Mouse (Mus musculus) left cerebral cortex, adult 11 months (tissue): ENCODE results near the gene Gemin7.

Source experiments
- DNase-seq: peaks from one replicate; pipeline ENCODE4 v3.0.0; 2022; ENCODE audit warnings: low spot score

The Gemin7 gene

DNA sequence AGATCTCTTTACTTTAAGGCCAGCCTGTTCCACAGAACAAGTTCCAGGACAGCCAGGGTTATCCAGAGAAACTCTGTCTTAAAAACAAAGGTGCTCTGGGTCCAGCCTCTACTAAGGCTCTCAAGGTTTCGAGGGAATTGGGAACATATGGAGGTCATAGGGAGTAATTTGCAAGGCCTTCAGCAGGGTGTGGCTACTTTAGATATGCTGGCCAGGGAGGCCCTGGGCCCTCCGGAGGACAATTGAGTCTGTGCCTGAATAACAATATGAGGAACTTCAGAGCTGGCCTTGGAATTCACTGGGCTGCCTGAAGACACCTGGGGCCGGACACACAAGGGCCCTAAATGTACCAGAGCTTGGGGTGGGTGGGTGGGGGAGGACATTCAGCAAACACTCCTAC is 1.8 kb downstream of the Gemin7 start:
- DNase-seq = no peak

DNA sequence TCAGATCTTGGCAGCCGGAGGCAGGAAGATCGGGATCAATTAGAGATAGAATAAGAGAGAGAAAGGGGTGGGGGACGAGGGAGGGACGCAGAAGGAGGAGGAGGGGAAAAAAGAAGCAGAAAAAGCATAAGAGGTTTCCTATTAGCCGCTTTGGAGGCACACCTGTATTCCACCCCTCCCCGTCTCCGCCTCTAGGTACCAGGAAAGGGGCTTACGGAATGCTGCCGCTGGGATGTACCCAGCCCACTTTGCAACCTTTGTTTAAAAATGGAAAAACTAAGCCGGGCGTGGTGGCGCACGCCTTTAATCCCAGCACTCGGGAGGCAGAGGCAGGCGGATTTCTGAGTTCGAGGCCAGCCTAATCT is 3.6 kb downstream of the Gemin7 start:
- no peak for DNase-seq

DNA sequence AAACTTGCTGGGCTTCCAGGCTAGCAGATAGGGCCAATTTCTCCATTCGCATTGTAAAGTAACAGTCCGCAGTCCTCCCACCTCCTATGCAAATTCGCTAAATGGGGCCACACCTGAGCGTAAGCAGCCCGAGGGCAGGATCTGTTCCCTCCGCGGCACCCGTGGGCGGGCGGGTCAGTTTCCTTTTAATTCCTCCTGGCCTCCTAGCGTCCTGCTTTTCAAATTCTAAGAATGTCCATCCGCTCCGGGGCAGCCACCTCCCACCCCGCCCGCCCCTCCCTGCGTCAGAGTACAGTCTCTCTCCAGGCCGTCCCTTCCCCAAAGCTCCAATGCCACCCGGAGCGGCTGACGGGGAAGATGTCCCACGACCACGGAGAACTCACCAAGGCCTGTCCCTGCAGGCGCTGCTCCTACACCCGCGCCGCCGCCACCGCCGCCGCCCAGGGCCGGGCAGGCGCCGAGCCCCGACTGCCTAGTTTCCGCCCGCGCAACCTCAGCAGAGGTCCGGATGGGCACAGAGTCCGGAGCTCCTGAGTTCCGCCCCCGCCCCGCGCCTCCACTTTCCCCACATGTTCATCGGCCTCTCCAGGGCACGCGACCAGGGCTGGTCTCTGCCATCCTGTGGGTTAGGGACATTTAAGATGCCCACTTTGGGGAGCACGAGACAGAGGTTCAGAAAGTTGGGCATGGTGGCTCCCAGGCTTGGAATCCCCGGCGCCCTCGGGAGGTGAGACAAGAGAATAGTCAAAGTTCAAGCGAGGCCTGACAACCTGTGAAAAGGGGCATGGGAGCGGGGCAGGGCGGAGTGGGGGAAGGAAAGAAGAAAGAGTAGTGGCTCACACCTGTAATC is 4.2 kb downstream of the Gemin7 start:
- DNase-seq = peak; percentile 60

DNA sequence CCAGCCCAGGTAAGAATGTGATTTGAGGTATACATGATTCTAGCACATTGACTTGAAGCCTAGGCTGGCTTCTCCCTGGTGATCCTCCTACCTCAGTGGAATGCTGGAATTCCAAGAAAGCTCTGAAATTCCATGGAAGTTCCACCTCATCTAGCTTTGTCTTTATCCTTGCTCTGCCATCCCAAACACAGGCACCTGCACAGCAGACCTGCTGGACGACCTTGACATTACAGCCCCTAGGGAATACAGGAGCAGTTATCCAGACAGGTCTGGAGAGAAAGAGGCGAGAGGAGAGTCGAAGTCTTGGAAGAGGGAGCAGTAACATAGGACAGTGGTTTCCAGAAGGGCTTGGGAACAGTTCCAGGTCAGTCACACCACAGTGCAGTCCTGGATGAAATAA is 7.7 kb downstream of the Gemin7 start:
- DNase-seq = no peak

DNA sequence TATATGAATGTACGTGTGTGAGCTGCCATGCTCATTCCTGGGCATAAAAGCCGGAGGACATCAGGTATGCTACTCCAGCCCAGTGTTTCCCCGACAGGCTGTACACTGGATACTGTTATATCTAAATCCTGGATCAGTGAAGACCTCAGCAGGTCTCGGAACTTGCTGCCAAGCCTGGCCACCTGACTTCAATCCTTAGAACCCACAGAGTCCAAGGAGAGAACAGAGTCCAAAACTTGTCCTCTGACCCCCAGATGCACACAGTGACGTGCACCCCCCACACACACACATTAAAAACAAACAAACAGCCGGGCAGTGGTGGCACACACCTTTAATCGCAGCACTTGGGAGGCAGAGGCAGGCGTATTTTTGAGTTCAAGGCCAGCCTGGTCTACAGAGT is 10.0 kb downstream of the Gemin7 start:
- DNase-seq = no peak

DNA sequence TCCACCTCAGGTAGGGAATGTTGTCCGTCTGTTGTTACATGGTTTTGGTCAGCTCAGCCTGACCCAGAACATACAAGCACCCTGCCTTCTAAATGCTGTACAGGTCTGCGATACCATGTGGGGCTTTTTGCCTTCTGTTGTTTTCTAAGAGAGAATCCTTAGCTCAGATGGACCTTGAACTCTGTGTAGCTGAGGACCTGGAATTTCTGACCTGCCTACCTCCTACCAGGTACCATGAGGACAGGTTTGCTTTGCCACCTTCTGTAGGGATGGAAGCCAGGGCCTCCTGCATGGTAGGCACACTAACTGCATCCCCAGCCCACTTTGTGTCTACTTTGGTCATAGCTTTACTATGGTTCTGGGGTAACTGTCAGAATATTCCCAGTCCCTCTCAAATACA is 11.6 kb downstream of the Gemin7 start:
- no peak for DNase-seq

DNA sequence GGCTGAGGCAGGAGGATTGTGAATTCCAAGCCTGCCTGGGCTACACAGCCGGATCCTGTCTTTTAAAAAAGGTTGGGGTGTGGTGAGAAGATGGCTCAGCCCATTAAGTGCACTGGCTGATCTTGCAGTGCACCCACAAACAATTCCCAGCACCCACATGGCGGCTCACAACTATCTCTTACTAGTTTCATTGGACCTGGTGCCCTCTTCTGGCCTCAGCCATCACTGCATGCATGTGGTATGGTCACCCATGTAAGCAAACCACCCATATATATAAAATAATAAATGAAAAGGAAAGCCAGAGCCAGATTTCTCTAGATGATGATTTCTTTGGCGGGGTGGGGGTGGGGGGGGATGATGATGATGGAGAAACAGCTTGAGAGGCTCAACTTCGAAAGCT is 12.9 kb downstream of the Gemin7 start:
- DNase-seq = no peak

DNA sequence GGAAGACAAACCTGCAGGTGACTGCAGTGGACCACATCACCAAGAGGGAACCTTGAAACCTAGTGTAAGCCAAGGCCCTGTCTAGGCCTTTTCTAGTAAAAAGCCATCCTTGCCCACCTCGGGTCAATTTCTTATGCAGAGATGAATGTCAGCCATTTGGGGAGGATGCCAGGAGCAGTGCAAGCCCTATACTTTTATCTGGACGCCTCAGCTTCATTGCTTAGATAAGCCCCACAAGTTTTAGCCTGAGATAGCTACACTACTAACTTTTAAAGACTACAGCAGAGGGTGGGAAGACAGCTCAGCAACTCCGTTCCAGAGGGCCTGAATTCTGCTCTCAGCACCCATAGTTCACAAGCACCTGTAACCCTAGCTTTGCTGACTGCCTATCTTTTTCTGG is 13.5 kb downstream of the Gemin7 start:
- no peak for DNase-seq

DNA sequence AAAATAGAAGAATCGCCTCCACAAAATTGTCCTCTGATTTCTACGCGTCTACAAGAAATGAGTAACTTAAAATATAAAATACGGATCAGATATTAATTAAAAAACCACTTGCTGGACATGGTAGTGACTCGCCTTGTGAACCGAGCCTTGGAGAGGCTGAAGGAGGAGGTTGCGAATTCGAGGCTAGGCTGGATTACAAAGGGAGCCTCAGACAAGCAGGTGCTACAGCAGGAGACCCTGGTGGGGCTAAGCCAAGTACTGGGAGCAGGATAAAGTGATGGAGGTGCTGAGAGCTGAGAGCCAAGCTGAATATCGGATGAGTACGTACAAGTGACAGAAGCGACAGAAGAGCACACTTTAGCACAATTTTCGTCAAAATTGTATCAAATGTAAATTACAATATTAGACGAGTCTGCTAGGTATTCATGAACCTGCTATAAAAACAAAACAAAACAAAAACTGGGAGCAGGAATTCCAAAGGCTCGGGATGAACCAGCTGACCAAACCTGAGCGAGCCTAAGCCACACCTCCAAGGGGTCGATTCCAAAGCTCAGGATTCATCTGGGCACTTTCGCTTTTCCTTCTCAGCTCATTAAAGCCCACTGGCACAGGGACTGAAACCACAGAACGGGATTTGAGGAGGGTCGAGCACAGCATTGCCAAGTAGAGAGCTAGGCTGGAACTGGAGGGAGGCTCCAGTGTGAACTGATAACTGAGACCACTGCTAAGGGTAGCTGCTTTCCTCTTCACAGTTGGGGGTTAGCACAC is 14.6 kb downstream of the Gemin7 start, which contains the start of gene Ppp1r37:
TSS of gene Ppp1r37 (minus strand) at position 434 of the 768 bp plus-strand sequence.
- no peak for DNase-seq

DNA sequence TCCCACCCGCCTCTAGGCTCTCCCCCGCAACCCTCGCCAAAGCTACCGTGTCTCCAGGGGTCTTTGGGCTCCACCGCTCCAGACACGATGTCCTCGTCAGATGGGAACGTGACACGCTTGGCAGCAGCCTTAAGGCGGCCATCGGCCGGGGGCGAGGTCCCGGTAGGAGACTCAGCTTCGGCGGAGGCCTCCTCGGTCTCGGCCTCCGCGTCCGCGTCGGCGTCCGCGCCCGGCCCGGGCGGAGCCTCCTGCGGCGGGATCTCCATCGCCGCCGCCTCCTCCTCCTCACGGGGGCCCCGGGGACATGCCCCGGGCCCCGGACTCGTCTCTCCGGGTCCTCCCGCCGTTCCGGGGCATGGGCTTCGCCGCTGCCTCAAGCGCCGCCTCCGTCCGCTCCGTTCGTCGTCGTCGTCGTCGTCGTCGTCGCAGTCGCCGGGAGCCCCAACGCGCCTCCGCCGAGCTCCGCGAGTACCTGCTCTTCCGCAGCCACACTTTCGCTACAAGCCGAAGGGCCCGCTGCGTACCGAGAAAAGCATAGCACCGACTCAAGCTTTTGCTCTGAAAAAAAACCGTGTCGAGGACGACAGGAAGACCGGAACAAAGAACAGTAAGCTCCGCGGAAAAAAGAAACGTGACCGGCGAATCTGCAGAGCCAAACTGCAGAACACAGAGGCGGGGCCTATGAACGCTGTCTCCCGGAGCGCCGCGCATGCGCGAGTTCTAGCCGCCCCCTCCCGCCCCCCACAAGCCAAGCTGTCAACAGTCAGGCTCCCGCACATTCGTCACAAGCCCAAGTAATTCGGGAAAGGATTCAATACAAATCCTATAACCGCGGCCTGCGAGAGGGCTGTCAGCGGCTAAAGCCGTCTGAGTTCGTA is 15.4 kb downstream of the Gemin7 start:
- DNase-seq = peak; percentile 79

DNA sequence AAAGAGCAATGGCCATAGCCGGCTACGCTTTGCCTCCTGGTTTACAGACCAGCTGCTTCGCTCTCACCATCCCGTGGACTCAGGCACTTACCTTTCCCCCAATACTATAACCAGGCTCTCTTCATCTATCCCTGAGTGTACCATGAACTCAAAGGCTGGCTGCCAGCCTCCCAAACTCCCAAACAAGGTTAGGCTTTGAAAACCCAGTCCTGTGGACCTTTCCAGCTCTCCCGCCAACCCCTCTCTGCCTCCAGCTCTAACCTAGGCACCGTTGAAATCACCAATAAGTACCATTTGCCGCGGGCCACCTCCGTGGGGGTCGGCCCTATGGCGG is 16.0 kb downstream of the Gemin7 start:
- no peak for DNase-seq

DNA sequence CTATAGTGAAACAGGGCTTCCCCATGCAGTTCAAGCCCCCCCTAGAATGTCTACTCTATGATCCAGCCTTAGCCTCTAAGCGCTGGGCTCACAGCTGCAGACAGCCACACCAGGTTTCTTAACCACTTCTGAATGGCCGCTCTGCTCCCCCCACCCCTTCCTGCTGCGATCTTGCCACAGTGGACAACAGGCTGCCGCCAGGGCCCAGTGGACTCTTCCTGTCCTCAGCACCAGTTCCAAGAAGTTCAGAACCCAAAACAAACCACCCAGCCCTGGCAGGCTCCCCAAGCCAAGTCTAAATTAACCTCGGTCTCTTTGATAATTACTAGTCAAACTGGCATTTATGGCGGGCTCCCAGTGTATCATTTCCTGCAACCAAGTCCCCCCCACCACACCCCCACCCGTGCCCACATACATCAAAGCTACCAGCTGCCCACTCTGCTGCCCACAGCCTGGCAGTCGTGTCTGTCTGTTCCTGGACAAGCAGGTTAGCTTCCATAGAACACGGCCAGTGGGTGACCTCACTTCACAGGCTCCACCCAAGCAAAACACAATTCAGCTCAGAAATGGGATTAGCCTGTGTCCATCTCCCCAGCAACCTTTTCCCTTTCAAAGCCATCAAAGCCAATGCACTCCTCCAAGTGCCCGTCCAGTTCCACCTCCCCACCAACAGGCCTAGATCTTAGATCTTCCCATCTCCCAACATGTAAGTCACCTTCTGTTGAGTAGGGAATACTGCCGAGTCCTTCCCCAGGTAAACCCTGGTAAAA is 16.7 kb downstream of the Gemin7 start:
- DNase-seq = no peak

DNA sequence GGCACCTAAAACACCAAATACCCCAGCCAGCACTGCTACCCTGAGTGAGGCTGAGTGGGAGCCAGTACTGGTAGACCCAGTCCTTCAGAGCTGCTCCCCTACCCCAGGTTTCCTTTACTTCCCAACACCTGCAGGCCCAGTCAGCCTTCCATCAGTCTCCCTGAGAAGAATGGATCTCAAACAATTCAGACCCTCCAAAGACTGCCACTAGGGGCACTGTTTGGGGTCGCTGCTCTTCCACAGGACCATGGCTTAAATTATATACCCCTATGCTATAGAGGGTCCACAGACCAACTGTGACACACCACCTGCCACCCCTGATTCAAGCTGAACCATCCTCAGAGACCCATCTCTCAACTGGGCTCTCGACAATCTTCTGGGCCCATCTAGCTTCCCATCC is 18.4 kb downstream of the Gemin7 start:
- no peak for DNase-seq

DNA sequence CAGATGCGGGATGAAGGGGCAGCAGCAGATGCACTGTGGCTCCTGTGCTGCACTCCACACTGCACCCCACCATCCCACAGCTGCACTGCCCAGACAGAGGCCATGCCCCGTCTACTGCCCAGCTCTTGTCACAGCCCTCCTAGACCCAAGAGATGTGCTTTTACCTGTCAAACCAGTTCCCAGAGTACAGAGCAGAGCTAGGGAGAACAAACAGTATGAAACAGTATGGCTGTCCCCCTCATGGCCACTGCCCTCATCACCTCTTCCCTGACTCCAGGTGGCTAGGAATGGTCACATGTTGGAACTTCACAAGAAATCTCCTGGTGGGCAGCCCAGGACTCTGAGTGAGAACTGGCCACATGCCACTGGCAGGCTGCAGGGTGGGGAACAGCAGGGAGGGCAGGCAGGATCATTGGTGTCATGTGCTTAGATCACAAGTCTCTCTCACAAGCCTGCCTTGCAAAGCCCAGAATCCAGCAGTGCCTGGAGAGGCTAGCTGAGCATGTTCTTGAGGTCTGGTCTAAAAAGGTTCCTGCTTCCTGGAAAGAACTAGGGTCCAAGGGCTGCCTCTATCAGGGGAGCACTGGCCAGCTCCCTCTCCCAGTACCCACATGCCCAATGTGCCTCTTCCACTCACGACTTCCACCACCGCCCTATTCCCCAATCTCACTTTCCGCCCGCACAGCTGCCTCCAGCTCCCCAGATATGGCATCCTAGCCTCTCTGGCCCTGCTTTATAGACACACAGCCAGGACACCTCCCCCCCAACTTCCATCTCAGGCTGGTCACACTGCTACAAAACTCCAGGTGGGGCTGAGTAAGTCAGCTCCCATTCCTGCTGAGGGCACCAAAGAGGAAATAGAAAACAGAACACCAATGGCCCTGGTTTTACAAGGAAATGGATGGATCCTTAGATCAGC is 19.2 kb downstream of the Gemin7 start:
- DNase-seq = no peak

DNA sequence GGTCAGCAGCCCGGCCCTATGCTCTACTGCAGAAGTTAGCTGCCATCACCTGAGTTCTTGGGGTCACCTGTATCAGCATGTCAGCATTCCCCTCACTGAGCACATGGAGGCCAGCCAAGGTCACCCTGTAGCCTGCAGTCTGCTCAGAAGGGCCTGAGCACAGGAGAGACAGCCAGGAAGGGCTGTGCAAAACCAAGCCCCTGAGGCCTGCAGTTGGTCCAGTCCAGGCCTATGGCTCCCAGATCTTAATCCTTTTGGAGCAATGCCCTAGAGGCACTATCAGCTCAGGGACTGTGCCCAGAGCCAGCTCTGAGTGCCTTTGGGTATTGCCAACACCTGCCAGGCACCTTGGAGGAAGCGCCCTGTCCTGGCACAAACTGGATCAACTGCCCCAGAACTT is 20.3 kb downstream of the Gemin7 start:
- no peak for DNase-seq

DNA sequence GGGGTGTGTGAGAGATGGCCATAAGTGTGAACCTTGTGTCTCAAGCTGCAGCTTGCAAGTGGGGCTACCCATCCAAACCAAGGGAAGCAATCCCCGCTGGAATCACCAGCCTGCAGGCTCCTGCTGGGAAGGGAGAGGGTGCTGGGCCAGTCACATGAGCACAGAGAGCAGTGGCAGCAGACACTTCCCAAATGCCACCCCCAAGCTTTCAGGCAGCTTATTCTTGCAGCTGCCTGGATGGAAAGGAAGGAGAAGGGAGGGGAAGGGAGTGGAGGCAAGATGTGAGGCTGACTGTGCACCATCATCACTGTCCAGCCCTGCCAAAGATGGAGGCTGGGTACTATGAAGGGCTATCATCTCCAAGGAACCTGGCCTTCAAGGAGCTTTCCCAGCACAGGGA is 23.2 kb downstream of the Gemin7 start:
- peak; percentile 59 for DNase-seq

DNA sequence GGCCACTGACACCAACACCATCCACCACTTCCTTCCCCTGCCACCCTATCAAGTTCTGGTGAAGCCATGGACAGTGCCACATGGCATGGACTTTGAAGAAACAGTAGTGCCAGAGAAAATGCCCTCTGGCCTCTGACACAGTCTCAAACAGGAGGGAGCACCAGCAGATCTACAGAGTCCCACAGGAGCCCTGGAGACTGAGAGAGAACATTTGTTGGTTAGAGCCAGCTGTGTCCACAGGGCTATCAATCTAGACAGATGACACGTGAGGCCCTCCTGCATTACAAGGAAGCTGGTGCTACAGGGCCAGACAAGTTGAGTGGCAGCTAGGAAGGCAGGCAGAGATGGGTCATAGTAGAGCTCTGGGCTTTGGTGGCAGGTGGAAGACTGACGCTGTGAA is 25.0 kb downstream of the Gemin7 start:
- no peak for DNase-seq

DNA sequence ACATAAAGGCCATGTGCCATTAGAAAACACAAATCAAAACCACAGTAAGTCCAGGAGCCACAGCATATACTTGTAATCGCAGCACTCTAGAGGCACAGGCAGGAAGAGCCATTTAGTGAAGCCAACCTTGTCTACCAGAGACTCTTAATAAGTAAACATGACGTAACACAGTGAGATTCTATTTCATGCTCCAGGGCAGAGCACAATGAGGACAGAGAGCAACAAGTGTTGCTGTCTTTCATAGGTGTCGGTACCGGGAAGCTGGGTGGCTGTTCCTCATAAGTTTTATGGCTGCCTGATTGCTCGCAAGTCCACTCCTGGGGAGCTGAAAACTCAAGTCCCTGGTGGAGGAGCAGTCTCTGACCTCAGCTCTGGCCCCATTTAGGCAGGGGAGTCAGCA is 25.8 kb downstream of the Gemin7 start:
- DNase-seq = no peak

DNA sequence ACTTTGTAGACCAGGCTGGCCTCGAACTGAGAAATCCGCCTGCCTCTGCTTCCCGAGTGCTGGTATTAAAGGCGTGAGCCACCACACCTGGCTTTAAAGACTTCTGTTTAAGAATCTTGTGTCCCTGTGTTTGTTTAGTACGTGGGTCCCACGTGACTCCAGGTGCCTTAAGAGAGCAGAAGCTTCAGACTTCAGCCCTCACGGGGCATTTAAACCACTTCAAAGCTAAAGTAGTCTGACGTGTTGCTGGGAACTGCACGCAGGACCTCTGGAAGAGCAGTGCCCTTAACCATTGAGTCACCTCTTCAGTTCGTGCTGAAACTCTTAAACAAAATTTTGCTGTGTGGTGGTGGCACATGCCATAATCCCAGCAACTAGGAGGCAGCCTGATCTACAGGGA is 28.0 kb downstream of the Gemin7 start:
- DNase-seq = no peak

DNA sequence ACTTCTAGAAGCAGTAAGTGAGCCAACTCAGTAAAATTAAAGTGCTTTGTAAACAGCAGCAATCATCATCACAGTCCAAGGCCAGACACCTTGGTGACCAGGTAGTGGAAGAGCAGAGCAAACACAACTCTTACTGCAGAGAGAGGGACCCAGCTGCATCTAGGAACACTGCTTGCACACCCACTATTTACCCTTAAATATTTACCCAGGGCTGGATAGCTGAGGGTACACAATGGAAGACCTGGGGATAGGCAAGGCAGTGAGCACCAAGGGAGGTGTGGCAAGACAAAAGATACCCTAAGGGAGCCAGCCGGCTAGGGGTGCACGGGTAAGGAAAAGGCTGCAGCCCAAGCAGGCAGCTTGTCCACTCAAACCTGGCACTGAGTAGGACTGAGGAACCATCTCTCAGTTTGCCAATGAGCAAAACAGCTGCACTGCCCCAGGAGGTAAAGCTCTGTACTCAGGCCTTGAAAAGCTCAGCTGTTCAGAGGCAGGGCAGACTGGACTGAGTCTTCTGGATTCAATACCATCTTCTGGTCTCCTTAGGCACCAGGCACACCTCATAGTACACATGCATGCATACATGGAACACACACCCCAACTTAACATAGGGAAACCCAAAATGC is 29.9 kb downstream of the Gemin7 start:
- DNase-seq = no peak
